Mouse (Mus musculus) liver, embryonic 16.5 days (tissue): ENCODE data around the gene Mrps7. TPM values are rescaled to one million over a fixed set of nuclear protein-coding genes. Genes with fewer than 3 reads are reported as not detected.
A peak's percentile ranks its signal among the peaks of the same experiment; 100 is the strongest.

Experiments
- ATAC-seq: fragments of 200-750 bp; cut with Nextera tagmentation; 2 replicates; pipeline ENCODE4 v1.8.0; 2017; ENCODE audit warnings: low read depth, mild to moderate bottlenecking, moderate number of reproducible peaks, moderate library complexity
- H3K27ac ChIP-seq: fragments of 300-500 bp; sonication (generic); 2 replicates; pipeline ENCODE4 v1.5.1; 2014; ENCODE audit warnings: mild to moderate bottlenecking, low read length
- H3K27me3 ChIP-seq: fragments of 300-500 bp; sonication (generic); 2 replicates; pipeline ENCODE4 v1.6.1; 2014; ENCODE audit warnings: low read depth, low read length, mixed read lengths; ENCODE audit not compliant: control insufficient read depth, insufficient read depth
- H3K36me3 ChIP-seq: fragments of 300-500 bp; sonication (generic); 2 replicates; pipeline ENCODE4 v1.6.1; 2014; ENCODE audit warnings: mild to moderate bottlenecking; ENCODE audit not compliant: control insufficient read depth, insufficient read depth
- H3K4me1 ChIP-seq: fragments of 300-500 bp; sonication (generic); 2 replicates; pipeline ENCODE4 v1.6.1; 2014; ENCODE audit warnings: low read depth, low read length, mixed read lengths; ENCODE audit not compliant: control insufficient read depth
- H3K4me2 ChIP-seq: fragments of 300-500 bp; sonication (generic); 2 replicates; pipeline ENCODE4 v1.6.1; 2014; ENCODE audit warnings: low read depth, low read length, mixed read lengths
- H3K4me3 ChIP-seq: fragments of 300-500 bp; sonication (generic); 2 replicates; pipeline ENCODE4 v1.5.1; 2014; ENCODE audit warnings: low read depth, mild to moderate bottlenecking, low read length
- H3K9ac ChIP-seq: fragments of 300-500 bp; sonication (generic); 2 replicates; pipeline ENCODE4 v1.6.1; 2014; ENCODE audit warnings: low read depth, low read length
- H3K9me3 ChIP-seq: fragments of 300-500 bp; sonication (generic); replicated peaks from 2 replicates; pipeline ENCODE4 v1.6.1; 2016; ENCODE audit warnings: low read length; ENCODE audit not compliant: control insufficient read depth
- WGBS: fragments of 180-500 bp; shearing (Covaris S2); extraction: QIAGEN DNeasy Blood & Tissue Kit; methylation state at CpG from one replicate; pipeline ENCODE4 v1.1.7; 2014; ENCODE audit not compliant: insufficient replicate concordance; 5-methylcytosine and 5-hydroxymethylcytosine counted together
- polyA plus RNA-seq: library from polyadenylated mRNA; unstranded; fragments of >200 nt; fragmentation: Nextera tagmentation; extraction: Ambion mirVana; gene quantifications from 2 replicates; pipeline ENCODE4 v1.2.1, GENCODE M21; 2015

The Mrps7 gene
- polyA plus RNA-seq, 1 experiment from 2014 or later, result 47.6 TPM

DNA sequence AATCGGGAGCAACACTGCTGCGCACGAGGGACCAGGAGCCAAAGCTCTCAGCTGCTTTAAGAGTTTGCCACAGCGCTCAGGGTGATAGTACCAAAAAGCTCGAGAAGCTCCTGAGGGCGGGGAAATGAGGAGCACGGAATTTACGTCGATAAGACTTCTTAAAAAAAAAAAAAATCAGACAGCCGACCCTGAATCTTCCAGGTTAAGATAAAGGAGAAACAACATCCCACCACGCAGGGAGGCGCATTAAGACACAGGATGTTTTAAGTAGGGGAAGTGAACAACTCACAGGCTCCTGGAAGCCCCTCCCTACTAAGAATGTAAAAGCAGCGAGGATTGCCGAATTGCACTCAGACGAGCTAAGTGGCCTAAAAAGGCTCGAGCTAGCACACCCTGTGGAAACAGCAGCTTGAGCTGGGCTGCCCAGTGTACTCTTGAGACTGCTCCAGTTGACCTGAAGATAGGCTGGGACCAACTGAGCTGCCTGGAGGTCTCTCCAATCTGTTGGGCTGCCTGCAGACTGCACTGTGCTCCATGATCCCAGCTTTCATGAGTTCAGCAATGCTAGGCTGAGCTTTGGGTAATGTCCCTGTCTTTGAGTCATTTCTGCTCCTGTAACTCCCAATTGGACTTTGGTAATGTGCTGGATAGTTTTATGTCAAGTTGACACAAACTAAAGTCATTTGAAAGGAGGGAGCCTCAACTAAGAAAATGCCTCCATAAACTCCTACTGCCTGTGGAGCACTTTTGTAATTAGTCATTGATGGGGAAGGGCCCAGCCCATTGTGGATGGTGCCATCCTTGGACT, 9.6 kb downstream of the Mrps7 start:
- peaks cover 6% of the 10 kb centered on the region; the same call in 1 of the 2 replicates for H3K36me3 ChIP-seq
- peak; percentile 10 for ATAC-seq
- H3K9ac ChIP-seq, result peak overlapping the region; percentile 85
- under 1% methylated on average over 16 of the region's 16 CpGs for WGBS
- peak overlapping the region; percentile 96 for H3K4me2 ChIP-seq
- no peaks in the 10 kb centered on the region for H3K9me3 ChIP-seq
- no peaks in the 10 kb centered on the region for H3K27me3 ChIP-seq
- peak overlapping the region; percentile 79 for H3K4me3 ChIP-seq
- H3K4me1 ChIP-seq, result peaks cover 24% of the 10 kb centered on the region
- H3K27ac ChIP-seq, result peak overlapping the region; percentile 98

DNA sequence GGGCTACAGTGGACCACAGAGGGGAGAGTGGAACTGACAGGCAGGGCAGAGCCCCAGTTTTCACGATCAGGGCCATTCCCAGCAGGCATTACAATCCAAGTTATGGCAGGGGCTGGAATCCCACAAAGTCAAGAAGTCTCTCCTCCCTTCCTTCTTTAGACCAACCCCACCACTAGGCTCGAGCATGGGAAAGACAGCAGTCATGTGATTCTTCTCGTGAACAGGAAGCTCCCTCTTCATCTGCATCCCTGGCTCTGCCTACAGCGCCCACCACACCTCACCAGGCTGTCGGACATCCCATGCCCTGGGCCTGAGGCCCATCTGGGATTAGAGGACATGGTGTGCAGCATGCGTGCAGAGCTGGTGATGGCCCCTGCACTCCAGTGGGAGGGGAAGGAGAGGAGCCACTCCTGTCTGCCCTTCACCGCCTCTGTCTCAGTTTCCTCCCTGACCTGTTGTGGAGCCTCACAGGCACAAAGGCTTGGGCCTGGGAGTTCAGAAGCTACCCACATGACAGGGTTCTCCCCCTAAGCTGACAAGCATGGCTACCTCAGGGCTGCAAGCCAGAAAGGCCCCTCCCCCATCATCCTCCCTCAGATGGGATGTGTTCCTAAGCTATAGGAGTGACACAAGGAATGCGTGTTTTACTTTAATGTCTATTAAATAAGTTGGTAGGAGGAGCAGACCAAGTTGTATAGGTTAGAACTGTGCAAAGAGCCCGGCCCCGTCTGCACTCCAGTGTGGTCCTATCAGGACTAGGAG, 10.8 kb downstream of the Mrps7 start:
- ATAC-seq, result no peak

DNA sequence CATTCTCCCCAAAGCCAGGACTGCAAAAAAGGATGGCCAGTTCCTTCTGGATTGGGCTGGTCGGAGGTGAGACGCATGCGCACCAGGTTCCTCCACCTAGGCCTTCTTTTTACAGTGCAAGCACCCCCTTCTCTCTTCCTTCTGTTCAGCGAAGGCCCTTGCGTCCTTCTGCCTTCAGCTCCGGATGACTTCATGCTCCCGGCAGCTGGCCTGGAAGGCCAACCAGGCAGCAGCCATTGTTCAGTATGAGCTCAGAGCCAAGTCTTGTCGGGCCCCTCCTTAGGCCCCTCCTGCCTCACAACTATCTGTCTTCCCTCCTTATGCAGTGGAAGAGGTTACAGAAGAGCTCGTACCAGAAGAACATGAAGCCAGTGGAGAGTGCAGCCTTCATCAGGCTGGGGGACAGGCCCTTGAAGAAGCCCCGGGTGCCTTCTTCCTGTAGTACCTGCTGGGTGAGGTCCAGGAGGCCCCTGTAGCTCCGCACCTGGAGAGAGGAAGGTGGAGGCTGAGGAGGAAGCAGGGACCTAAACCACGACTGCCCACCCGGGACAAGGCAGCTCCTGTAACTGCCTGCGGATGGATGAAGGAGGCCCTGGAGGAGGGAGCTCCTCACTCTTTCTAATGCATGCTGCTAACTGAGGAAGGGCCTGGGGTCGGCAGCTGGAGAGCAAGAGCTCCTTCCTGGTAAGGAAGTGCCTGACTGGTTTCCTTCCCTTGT, 11.5 kb downstream of the Mrps7 start:
- Histone ChIP-seq H3K9me3 (no peaks in the 10 kb centered on the region), H3K4me3 (no peak overlapping the region), H3K9ac (no peak overlapping the region), H3K4me2 (no peak overlapping the region), H3K36me3 (no peaks in the 10 kb centered on the region), H3K4me1 (peaks cover 21% of the 10 kb centered on the region), H3K27me3 (no peaks in the 10 kb centered on the region), H3K27ac (no peak overlapping the region)
- no peak for ATAC-seq
- 76% methylated on average over 15 of the region's 15 CpGs for WGBS

More for the DNA sequence above, 10.8 kb downstream of the Mrps7 start:
- Histone ChIP-seq H3K27ac (no peak overlapping the region), H3K27me3 (no peaks in the 10 kb centered on the region), H3K9me3 (no peaks in the 10 kb centered on the region), H3K4me2 (no peak overlapping the region), H3K36me3 (no peaks in the 10 kb centered on the region), H3K9ac (no peak overlapping the region), H3K4me3 (no peak overlapping the region), H3K4me1 (peaks cover 24% of the 10 kb centered on the region)
- 73% methylated on average over 10 of the region's 10 CpGs for WGBS

DNA sequence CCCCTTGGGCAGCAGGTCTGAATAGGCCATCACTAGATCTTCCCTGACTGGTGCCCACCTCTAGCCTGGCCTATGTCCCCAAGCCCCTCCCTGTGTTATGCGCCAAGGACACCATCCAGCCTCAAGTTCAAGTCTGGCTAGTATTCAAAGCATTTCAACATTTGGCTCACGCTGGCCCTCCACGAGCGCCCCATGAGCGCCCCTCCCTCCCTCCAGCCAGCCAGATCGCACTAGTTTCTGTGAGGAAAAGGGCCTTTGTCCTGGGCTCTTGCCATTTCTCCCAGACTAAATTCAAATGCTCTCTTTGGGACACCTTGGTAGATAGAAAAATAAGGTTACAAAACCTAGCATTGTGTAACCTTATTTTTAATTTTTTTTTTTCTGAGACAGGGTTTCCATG, 12.2 kb downstream of the Mrps7 start:
- Histone ChIP-seq H3K4me2 (no peak overlapping the region), H3K9me3 (no peaks in the 10 kb centered on the region), H3K4me3 (no peak overlapping the region), H3K36me3 (no peaks in the 10 kb centered on the region), H3K27ac (no peak overlapping the region), H3K4me1 (peaks cover 21% of the 10 kb centered on the region), H3K9ac (no peak overlapping the region), H3K27me3 (no peaks in the 10 kb centered on the region)
- ATAC-seq, result no peak
- 89% methylated on average over 6 of the region's 6 CpGs for WGBS

DNA sequence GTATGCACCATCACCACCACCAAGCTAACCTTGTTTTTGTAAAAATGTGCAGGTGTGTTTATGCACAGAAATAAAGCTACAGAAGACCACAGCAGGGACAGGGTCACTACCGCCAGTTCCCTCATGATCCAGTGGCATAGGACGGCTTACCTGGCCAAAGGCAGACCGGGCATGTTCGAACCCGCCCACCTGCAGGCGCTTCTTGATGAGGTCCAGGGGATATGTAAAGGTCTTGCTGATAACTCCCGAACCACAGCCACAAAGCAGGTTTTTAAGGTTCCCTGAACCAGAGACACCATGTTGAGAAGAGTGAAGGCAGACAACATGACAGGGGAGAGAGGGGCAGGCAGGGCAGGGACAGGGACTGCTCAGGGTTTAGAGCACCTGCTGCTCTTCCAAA, 12.6 kb downstream of the Mrps7 start:
- Histone ChIP-seq H3K9ac (no peak overlapping the region), H3K27ac (no peak overlapping the region), H3K4me1 (peaks cover 20% of the 10 kb centered on the region), H3K27me3 (no peaks in the 10 kb centered on the region), H3K9me3 (no peaks in the 10 kb centered on the region), H3K4me3 (no peak overlapping the region), H3K4me2 (no peak overlapping the region), H3K36me3 (no peaks in the 10 kb centered on the region)
- 80% methylated on average over 7 of the region's 7 CpGs for WGBS
- ATAC-seq, result no peak

DNA sequence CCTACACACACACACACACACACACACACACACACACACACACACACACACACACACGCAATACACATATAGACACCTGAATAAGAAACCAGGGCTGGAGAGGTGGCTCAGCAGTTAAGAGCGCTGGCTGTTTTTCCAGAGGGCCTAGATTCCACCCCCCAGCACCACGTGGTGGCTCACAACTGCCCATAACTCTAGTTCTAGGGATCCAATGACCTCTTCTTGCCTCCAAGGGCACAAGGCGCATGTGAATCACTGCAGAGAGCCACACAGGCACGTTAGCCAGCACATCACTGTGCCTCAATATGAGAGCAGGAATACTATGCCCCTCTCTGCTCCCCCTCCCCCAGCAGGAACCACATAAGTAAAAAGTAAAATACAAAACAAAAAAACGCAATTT, 13.2 kb downstream of the Mrps7 start:
- Histone ChIP-seq H3K4me3 (no peak overlapping the region), H3K36me3 (no peaks in the 10 kb centered on the region), H3K27ac (no peak overlapping the region), H3K4me2 (no peak overlapping the region), H3K27me3 (no peaks in the 10 kb centered on the region), H3K4me1 (peaks cover 15% of the 10 kb centered on the region), H3K9ac (no peak overlapping the region), H3K9me3 (no peaks in the 10 kb centered on the region)
- 76% methylated on average over 6 of the region's 6 CpGs for WGBS
- ATAC-seq, result no peak

DNA sequence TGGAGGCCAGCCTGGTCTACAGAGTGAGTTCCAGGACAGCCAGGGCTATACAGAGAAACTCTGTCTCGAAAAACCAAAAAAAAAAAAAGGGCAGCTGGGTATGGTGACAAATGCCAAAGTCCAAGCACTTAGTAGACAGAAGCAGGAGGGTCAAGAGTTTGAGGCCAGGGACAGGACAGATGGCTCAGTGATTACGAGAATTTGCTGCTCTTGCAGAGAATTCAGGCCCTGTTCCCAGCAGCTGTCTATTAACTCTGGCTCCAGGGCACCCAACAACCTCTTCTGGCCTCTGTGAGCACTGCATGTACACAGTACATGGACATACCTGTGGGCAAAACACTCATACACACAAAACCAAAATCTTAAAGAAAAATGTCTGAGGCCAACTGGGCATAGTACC, 14.3 kb downstream of the Mrps7 start:
- no peak for ATAC-seq
- WGBS, result 65% methylated on average over 1 of the region's 2 CpGs
- H3K4me1 ChIP-seq, result peaks cover 11% of the 10 kb centered on the region
- H3K4me2 ChIP-seq, result no peak overlapping the region
- peaks cover 2% of the 10 kb centered on the region; the same call in 1 of the 2 replicates for H3K36me3 ChIP-seq
- no peaks in the 10 kb centered on the region for H3K9me3 ChIP-seq
- H3K27me3 ChIP-seq, result no peaks in the 10 kb centered on the region
- H3K27ac ChIP-seq, result no peak overlapping the region
- no peak overlapping the region for H3K4me3 ChIP-seq
- no peak overlapping the region for H3K9ac ChIP-seq

DNA sequence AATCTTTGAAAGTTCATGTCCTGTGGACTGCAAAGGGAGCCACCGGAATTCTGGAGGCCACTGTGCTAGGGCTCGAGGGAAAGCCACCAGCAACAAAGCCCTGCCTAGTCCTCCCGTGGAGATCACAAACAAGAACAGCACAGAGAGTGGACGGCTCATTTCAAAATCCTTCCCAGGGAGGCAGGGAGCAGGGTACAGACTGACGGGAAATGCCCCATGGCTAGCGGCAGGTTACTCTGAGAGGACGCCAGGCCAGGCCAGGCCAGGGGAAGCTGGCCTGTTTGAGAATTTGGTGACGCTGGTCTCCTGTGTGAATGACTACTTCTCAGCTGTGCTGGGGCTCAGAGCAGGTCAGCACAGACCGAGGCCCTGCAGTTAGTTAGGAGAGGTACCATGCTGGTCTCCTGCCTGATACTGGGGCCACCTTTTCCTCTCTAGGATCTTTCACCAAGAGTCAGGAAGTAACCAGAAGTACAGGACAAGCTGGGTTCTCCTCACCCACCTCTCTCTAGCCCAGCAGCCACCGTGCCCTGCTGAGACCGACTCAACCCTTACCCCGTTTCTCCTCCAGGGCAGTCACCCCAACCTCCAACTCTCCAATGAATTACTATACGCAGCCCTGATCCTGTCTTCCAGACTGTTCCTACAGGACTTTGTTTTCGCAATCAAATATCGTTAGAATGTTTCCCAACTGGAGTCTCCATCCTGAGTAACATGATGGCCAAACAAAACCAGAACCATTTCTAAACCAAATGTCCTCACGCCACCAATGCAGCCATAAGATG, 15.2 kb downstream of the Mrps7 start:
- no peaks in the 10 kb centered on the region for H3K27me3 ChIP-seq
- peaks cover 2% of the 10 kb centered on the region for H3K4me1 ChIP-seq
- no peak overlapping the region for H3K9ac ChIP-seq
- H3K4me2 ChIP-seq, result no peak overlapping the region
- WGBS, result 76% methylated on average over 16 of the region's 16 CpGs
- peaks cover 3% of the 10 kb centered on the region; the same call in 1 of the 2 replicates for H3K36me3 ChIP-seq
- no peak overlapping the region for H3K4me3 ChIP-seq
- no peaks in the 10 kb centered on the region for H3K9me3 ChIP-seq
- H3K27ac ChIP-seq, result no peak overlapping the region
- no peak for ATAC-seq
